Mouse (Mus musculus) spleen, adult 2 months (tissue): ENCODE results near the gene Mllt11. TPM values are rescaled to one million over a fixed set of nuclear protein-coding genes. Genes with fewer than 3 reads are reported as not detected.

Experiments
- DNase-seq, 2 experiments: peaks; one replicate each; pipeline versions ENCODE4 v3.0.0 to v3.0.0-alpha.2; 2012 to 2021; ENCODE audit warnings: low spot score in 2 of 2, low read depth in 1 of 2
- H3K27ac ChIP-seq: fragments of 200-500 bp; 2 replicates; pipeline ENCODE4 v1.5.1; 2012; ENCODE audit warnings: low read length, inconsistent platforms; ENCODE audit not compliant: insufficient read depth
- H3K27me3 ChIP-seq: fragments of 200-500 bp; 2 replicates; pipeline ENCODE4 v1.6.1; 2012; ENCODE audit warnings: mild to moderate bottlenecking, moderate library complexity, low read length, inconsistent platforms; ENCODE audit not compliant: control insufficient read depth, insufficient read depth
- H3K36me3 ChIP-seq: fragments of 200-500 bp; 2 replicates; pipeline ENCODE4 v1.6.1; 2012; ENCODE audit warnings: mild to moderate bottlenecking, low read length, inconsistent platforms; ENCODE audit not compliant: control insufficient read depth, insufficient read depth
- H3K4me1 ChIP-seq: fragments of 200-500 bp; 2 replicates; pipeline ENCODE4 v1.6.1; 2011; ENCODE audit warnings: inconsistent platforms; ENCODE audit not compliant: control insufficient read depth, insufficient read depth, insufficient read length
- H3K4me3 ChIP-seq: fragments of 200-500 bp; 2 replicates; pipeline ENCODE4 v1.5.1; 2011; ENCODE audit warnings: mild to moderate bottlenecking, inconsistent platforms; ENCODE audit not compliant: insufficient read depth, insufficient read length; ENCODE audit errors: extremely low read depth
- CTCF ChIP-seq: fragments of 200-500 bp; IDR thresholded peaks from 2 replicates; pipeline ENCODE4 v1.5.1; 2011; ENCODE audit warnings: mild to moderate bottlenecking, inconsistent platforms; ENCODE audit not compliant: insufficient read depth, insufficient read length, insufficient replicate concordance; ENCODE audit errors: extremely low read depth
- POLR2A ChIP-seq: fragments of 200-500 bp; IDR thresholded peaks from 2 replicates; pipeline ENCODE4 v1.6.1; 2011; ENCODE audit warnings: low read depth, low read length, inconsistent platforms
- WGBS: fragments of 180-500 bp; shearing (Covaris S2); methylation state at CpG from one replicate; pipeline ENCODE4 v1.1.7; 2018; 5-methylcytosine and 5-hydroxymethylcytosine counted together
- polyA plus RNA-seq: library from polyadenylated mRNA; depleted of rRNA; stranded (reverse); fragments of >200 nt; gene quantifications from 2 replicates; pipeline ENCODE4 v1.2.3, GENCODE M21; 2012; rRNA removed

Mllt11 gene
- polyA plus RNA-seq, 1 experiment: 16.2 TPM

DNA sequence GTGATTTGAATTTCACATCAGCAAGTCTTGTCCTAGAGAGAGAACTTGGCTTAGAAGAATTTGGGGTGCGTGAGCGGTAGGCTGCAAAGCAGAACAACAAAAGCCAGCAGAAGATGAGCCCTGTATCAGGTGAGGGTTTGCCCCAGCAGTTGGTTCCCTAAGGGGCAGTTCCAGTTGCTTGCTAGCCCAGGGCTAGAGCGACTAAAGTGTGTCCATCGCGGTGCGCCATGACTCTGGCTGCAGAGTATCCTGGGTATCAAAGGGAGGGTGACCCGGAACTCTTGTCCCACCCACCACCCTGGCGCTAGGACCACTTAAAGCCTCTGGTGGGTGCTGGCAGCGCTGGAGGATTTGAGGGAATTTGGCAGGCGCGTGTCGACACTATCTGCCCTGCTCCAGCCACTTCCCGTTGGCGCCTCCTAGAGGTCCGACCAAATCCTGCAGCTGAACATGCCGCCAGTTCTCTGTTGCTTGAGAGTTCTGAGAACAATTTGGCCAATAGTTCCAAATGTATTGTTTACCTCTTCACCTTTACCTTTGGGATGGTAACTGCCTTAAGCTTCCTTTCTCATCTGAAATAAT is 57.9 kb downstream of the Mllt11 start:
- DNase-seq: peak; percentile 56 to 87
- H3K4me3 ChIP-seq: peak overlapping the region; percentile 25; the same call in 1 of the 2 replicates
- TF ChIP-seq POLR2A: no peak
- TF ChIP-seq CTCF: peak; percentile 90
- no peaks in the 10 kb centered on the region for H3K36me3 ChIP-seq
- H3K27ac ChIP-seq: no peak overlapping the region
- peaks cover 14% of the 10 kb centered on the region for H3K27me3 ChIP-seq
- 6% methylated on average over 16 of the region's 16 CpGs for WGBS
- H3K4me1 ChIP-seq: peaks cover 7% of the 10 kb centered on the region

DNA sequence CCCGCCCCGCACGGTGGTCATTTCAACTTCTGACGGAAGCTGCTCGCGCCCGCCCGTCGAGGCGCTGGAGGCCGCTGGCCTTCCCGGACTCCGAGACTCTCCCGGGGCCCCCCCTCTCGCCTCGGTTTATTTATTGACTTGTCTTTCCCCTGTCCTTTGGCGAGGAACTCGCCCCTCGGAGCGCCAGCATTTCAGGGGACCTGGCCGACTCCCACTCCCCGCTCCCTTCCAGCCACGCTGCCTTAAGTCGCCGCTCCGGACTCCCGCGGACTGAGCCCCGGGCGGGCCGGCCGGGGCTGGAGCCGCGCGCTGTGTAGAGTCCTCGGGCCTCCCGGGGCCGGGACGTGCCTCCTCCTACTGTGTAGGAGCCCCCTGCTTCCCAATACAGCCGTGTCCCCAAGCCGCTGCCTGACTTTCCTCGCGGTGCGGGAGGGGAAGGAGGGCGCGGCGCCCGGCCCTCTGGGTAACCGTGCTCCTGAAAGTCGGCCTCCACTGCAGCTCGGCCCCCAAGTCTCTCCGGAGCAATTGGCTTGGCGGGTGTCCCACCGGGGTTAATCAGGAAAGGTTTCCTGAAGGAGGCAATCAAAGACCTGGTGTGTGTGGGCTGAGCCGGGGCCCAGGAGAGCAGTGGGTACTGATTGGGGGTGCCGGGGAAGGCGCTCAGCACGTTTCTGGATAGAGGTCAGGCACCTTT is 58.6 kb downstream of the Mllt11 start:
- peaks cover 7% of the 10 kb centered on the region for H3K4me1 ChIP-seq
- TF ChIP-seq POLR2A (no peak), CTCF (no peak)
- 9% methylated on average over 58 of the region's 58 CpGs for WGBS
- H3K36me3 ChIP-seq: no peaks in the 10 kb centered on the region
- no peak overlapping the region for H3K27ac ChIP-seq
- DNase-seq: no peak
- H3K4me3 ChIP-seq: peak overlapping the region; percentile 24; the same call in 1 of the 2 replicates
- peaks cover 14% of the 10 kb centered on the region for H3K27me3 ChIP-seq

DNA sequence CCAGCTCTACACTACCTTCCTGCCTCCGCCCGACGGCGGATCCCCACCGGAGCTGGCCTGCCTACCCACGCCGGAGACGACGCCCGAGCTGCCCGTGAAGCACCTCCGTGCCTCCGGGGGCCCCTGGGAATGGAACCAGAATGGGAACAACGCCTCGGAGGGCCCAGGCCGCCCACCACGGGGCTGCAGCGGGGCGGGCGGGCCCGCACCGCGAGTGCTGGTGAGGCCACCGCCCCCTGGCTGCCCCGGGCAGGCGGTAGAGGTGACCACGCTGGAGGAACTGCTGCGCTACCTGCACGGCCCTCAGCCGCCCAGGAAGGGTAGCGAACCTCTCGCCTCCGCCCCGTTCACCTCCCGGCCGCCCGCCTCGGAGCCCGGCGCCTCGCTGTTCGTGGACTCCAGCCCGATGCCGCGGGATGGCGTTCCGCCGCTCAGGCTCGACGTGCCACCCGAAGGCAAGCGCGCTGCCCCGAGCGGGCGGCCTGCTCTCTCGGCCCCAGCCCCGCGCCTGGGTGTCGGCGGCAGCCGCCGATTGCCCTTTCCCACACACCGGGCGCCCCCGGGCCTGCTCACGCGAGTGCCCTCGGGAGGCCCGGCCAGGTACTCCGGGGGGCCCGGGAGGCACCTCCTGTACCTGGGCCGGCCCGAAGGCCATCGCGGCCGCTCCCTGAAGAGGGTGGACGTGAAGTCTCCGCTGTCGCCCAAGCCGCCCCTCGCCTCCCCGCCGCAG is 59.3 kb downstream of the Mllt11 start:
- H3K4me1 ChIP-seq: peaks cover 7% of the 10 kb centered on the region
- no peak for TF ChIP-seq POLR2A
- no peak for TF ChIP-seq CTCF
- 50% methylated on average over 82 of the region's 84 CpGs for WGBS
- H3K4me3 ChIP-seq: no peak overlapping the region
- H3K36me3 ChIP-seq: no peaks in the 10 kb centered on the region
- no peak for DNase-seq
- H3K27me3 ChIP-seq: peaks cover 14% of the 10 kb centered on the region
- no peak overlapping the region for H3K27ac ChIP-seq

DNA sequence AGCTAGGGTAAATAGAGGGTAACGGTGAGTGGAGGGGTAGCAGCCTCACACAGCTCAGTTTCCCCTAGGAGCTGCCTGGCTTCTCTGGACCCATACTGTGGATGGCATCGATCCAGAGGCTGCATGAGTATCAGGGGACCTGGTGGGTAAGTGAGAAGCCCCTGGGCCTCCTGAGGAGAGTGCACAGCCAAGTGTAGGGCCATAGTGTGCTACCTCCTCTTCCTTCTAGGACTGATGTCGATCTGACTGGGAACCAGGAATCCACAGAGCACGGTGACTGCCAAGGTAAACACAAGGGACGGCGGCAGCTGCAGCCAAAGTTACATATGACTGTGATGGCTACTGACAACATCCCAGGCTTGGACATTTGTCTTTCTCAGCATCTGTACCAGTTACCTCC is 60.9 kb downstream of the Mllt11 start:
- Histone ChIP-seq H3K27me3 (peaks cover 14% of the 10 kb centered on the region), H3K4me1 (peaks cover 7% of the 10 kb centered on the region), H3K36me3 (no peaks in the 10 kb centered on the region), H3K27ac (no peak overlapping the region), H3K4me3 (no peak overlapping the region)
- no peak for DNase-seq
- WGBS: 95% methylated on average over 6 of the region's 6 CpGs
- no peak for TF ChIP-seq CTCF
- TF ChIP-seq POLR2A: no peak

DNA sequence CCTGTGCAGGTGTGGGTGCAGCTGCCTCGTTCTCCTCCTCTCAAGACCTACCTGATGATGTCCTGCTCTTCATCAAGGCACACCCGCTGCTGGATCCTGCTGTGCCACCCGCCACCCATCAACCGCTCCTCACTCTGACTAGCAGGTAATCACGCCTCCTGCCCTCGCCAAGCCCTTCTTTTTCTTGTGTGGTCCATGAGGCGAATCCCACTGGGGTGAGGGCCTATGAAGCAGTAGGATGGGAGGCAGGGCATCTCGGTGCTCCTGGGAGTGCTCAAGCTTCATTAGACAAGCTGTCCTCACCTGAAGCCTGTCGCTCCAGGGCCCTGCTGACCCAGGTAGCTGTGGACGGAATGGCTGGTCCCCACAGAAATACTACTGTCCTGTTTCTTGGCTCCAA is 62.0 kb downstream of the Mllt11 start:
- peaks cover 7% of the 10 kb centered on the region for H3K4me1 ChIP-seq
- H3K36me3 ChIP-seq: no peaks in the 10 kb centered on the region
- H3K27ac ChIP-seq: no peak overlapping the region
- TF ChIP-seq CTCF (no peak), POLR2A (no peak)
- H3K4me3 ChIP-seq: no peak overlapping the region
- H3K27me3 ChIP-seq: peaks cover 14% of the 10 kb centered on the region
- 92% methylated on average over 10 of the region's 10 CpGs for WGBS
- no peak for DNase-seq

Other genes with a start within 250 kb of the Mllt11 start
- 18.5 and 21.0 TPM in 2 replicates for gene Zfp687, start 216.7 kb downstream of the Mllt11 start, polyA plus RNA-seq
- 90.5 and 108 TPM in 2 replicates for gene Psmd4, start 189.6 kb downstream of the Mllt11 start, polyA plus RNA-seq
- gene Pip5k1a, start 125.2 kb downstream of the Mllt11 start, polyA plus RNA-seq: 14.1 and 14.4 TPM in 2 replicates
- 36.3 and 44.6 TPM in 2 replicates for gene Vps72, start 121.1 kb downstream of the Mllt11 start, polyA plus RNA-seq
- gene Tmod4, start 107.7 kb downstream of the Mllt11 start, polyA plus RNA-seq: 0.69 and 0.91 TPM in 2 replicates
- 25.2 and 29.4 TPM in 2 replicates for gene Scnm1, start 98.2 kb downstream of the Mllt11 start, polyA plus RNA-seq
- gene Lysmd1, start 98.1 kb downstream of the Mllt11 start, polyA plus RNA-seq: 4.7 and 5.3 TPM in 2 replicates
- 89.1 and 132 TPM in 2 replicates for gene Tnfaip8l2, start 89.8 kb downstream of the Mllt11 start, polyA plus RNA-seq
- gene Sema6c, start 71.7 kb downstream of the Mllt11 start, polyA plus RNA-seq: 2.2 TPM in 2 replicates
- 17.0 and 17.1 TPM in 2 replicates for gene Gabpb2, start 14.3 kb downstream of the Mllt11 start, polyA plus RNA-seq
- 91.5 and 94.1 TPM in 2 replicates for gene Cdc42se1, start 3.4 kb downstream of the Mllt11 start, polyA plus RNA-seq
- gene Gm128, start 9.4 kb upstream of the Mllt11 start, polyA plus RNA-seq: 0.18 and 0.52 TPM in 2 replicates
- 0.07 TPM in 1 of 2 replicates, not detected in the other for gene Bnipl, start 19.0 kb upstream of the Mllt11 start, polyA plus RNA-seq
- gene Mindy1, start 49.2 kb upstream of the Mllt11 start, polyA plus RNA-seq: 44.8 and 51.0 TPM in 2 replicates
- gene Prune1, start 49.9 kb upstream of the Mllt11 start, polyA plus RNA-seq: 7.7 and 8.9 TPM in 2 replicates
- 2.6 and 2.7 TPM in 2 replicates for gene Anxa9, start 75.0 kb upstream of the Mllt11 start, polyA plus RNA-seq
- gene Cers2, start 82.6 kb upstream of the Mllt11 start, polyA plus RNA-seq: 95.7 and 101 TPM in 2 replicates
- 9.4 and 10.4 TPM in 2 replicates for gene Setdb1, start 125.0 kb upstream of the Mllt11 start, polyA plus RNA-seq
- not detected in 2 replicates for gene 4930558C23Rik, start 170.7 kb upstream of the Mllt11 start, polyA plus RNA-seq
- 19.5 and 20.7 TPM in 2 replicates for gene Arnt, start 202.2 kb upstream of the Mllt11 start, polyA plus RNA-seq